Mouse (Mus musculus): ENCODE data around the gene Prps1l1.

GRCm38 (mm10) chr12:34998778-34999467 is 14.4 kb downstream of the Prps1l1 start:
- TF ChIP-seq ZNF384 (IDR thresholded peaks at IDR 0.05; ENCODE audit: low read depth, low read length) (no peak), HCFC1 (IDR thresholded peaks at IDR 0.05; ENCODE audit: borderline replicate concordance, insufficient read depth, low read length) (no peak)
